Mouse (Mus musculus): Measurements from ENCODE around the gene Palld. TPM values are rescaled to one million over a fixed set of nuclear protein-coding genes. Genes with fewer than 3 reads are reported as not detected.
A peak's percentile ranks its signal among the peaks of the same experiment; 100 is the strongest.

The Palld gene
- polyA plus RNA-seq, 3 experiments from 2014 or later: 0.67 to 1.3 (median 0.73) TPM

- no peak for ATAC-seq
Measured at GRCm38 (mm10) chr8:61488631-61489030, 413.9 kb downstream of the Palld start.

- peak; percentile 99 for ATAC-seq
Measured at GRCm38 (mm10) chr8:61487597-61488156, 414.8 kb downstream of the Palld start, which contains the start of gene Cbr4. Gene Cbr4, plus strand, starts transcription at chr8:61487734.

- ATAC-seq: peak; percentile 14
Measured at GRCm38 (mm10) chr8:61486923-61487529, 415.5 kb downstream of the Palld start.

GRCm38 (mm10) chr8:61480260-61480967, 422.1 kb downstream of the Palld start:
- no peak for ATAC-seq

GRCm38 (mm10) chr8:61479506-61480214, 422.8 kb downstream of the Palld start:
- ATAC-seq: peak; percentile 85

GRCm38 (mm10) chr8:61478793-61479192, 423.7 kb downstream of the Palld start:
- no peak for ATAC-seq

- ATAC-seq: no peak
Measured at GRCm38 (mm10) chr8:61478150-61478549, 424.3 kb downstream of the Palld start.

GRCm38 (mm10) chr8:61476160-61476559, 426.3 kb downstream of the Palld start:
- no peak for ATAC-seq

GRCm38 (mm10) chr8:61475251-61475673, 427.2 kb downstream of the Palld start:
- ATAC-seq: no peak

GRCm38 (mm10) chr8:61470213-61470612, 432.3 kb downstream of the Palld start:
- no peak for ATAC-seq

GRCm38 (mm10) chr8:61467553-61467815, 435.0 kb downstream of the Palld start:
- ATAC-seq: no peak

- no peak for ATAC-seq
Measured at GRCm38 (mm10) chr8:61466696-61467552, 435.6 kb downstream of the Palld start.

- no peak for ATAC-seq
Measured at GRCm38 (mm10) chr8:61464393-61464792, 438.1 kb downstream of the Palld start.

GRCm38 (mm10) chr8:61462221-61462620, 440.3 kb downstream of the Palld start:
- ATAC-seq: peak; percentile 53

Other genes starting within 250 kb of the Palld start
- 10 to 100 TPM; 31.9 to 59.3 (median 48.7) TPM for gene Ddx60, start 25.4 kb upstream of the Palld start, polyA plus RNA-seq (2017; shearing (Covaris generic))
- gene Anxa10, start 220.5 kb upstream of the Palld start, polyA plus RNA-seq (2017; shearing (Covaris generic)): not detected

Measured in inflammation-experienced regulatory T-cells, adult 6 months (primary cell).